Mouse (Mus musculus) kidney, embryonic 14.5 days (tissue): ENCODE results near the gene Vmn1r44. TPM values are rescaled to one million over a fixed set of nuclear protein-coding genes. Genes with fewer than 3 reads are reported as not detected.
"Not testable (repeated sequence)": the region's sequence is repeated elsewhere in the genome, so short reads cannot be mapped to it uniquely, and the experiment has no call there.

Experiments
- ATAC-seq: fragments of 200-750 bp; cut with Nextera tagmentation; 2 replicates; pipeline ENCODE4 v1.8.0; 2017; ENCODE audit warnings: moderate number of reproducible peaks, mild to moderate bottlenecking, moderate TSS enrichment, moderate library complexity; ENCODE audit not compliant: low FRiP score, low TSS enrichment
- H3K27ac ChIP-seq: fragments of 300-500 bp; sonication (generic); 2 replicates; pipeline ENCODE4 v1.5.1; 2014; ENCODE audit warnings: low read depth, mild to moderate bottlenecking, low read length, moderate library complexity, mixed read lengths
- H3K27me3 ChIP-seq: fragments of 300-500 bp; sonication (generic); 2 replicates; pipeline ENCODE4 v1.6.1; 2014; ENCODE audit warnings: mild to moderate bottlenecking, low read length; ENCODE audit not compliant: control insufficient read depth, insufficient read depth
- H3K36me3 ChIP-seq: fragments of 300-500 bp; sonication (generic); 2 replicates; pipeline ENCODE4 v1.6.1; 2014; ENCODE audit warnings: low read length, mixed read lengths; ENCODE audit not compliant: control insufficient read depth, insufficient read depth
- H3K4me1 ChIP-seq: fragments of 300-500 bp; sonication (generic); 2 replicates; pipeline ENCODE4 v1.6.1; 2014; ENCODE audit warnings: low read length, mixed read lengths; ENCODE audit not compliant: control insufficient read depth, insufficient read depth
- H3K4me2 ChIP-seq: fragments of 300-500 bp; sonication (generic); replicated peaks from 2 replicates; pipeline ENCODE4 v1.6.1; 2014; ENCODE audit warnings: low read depth, mild to moderate bottlenecking, low read length
- H3K4me3 ChIP-seq: fragments of 300-500 bp; sonication (generic); 2 replicates; pipeline ENCODE4 v1.5.1; 2014; ENCODE audit warnings: mild to moderate bottlenecking, low read length
- H3K9ac ChIP-seq: fragments of 300-500 bp; sonication (generic); 2 replicates; pipeline ENCODE4 v1.6.1; 2014; ENCODE audit warnings: low read depth, mild to moderate bottlenecking, low read length, moderate library complexity
- H3K9me3 ChIP-seq: fragments of 300-500 bp; sonication (generic); 2 replicates; pipeline ENCODE4 v1.6.1; 2016; ENCODE audit warnings: low read length; ENCODE audit not compliant: control insufficient read depth
- WGBS: fragments of 180-500 bp; shearing (Covaris S2); extraction: QIAGEN DNeasy Blood & Tissue Kit; methylation state at CpG from one replicate; pipeline ENCODE4 v1.1.7; 2014; 5-methylcytosine and 5-hydroxymethylcytosine counted together
- polyA plus RNA-seq: library from polyadenylated mRNA; unstranded; fragments of >200 nt; fragmentation: Nextera tagmentation; extraction: Ambion mirVana; gene quantifications from 2 replicates; pipeline ENCODE4 v1.2.1, GENCODE M21; 2014

Vmn1r44 gene
- polyA plus RNA-seq, result not detected in 2 replicates

GRCm38 (mm10) chr6:89883360-89883759 is at the start of gene Vmn1r44:
TSS of gene Vmn1r44 (plus strand) at chr6:89883660.
- H3K9ac ChIP-seq, result no peak within 1 kb of the TSS
- no peaks in the 10 kb centered on the region for H3K27me3 ChIP-seq
- H3K4me1 ChIP-seq, result no peaks in the 10 kb centered on the region
- no peak for ATAC-seq
- H3K4me2 ChIP-seq, result no peak within 1 kb of the TSS
- no peak within 1 kb of the TSS for H3K4me3 ChIP-seq
- H3K27ac ChIP-seq, result no peak within 1 kb of the TSS
- no peaks in the 10 kb centered on the region for H3K36me3 ChIP-seq
- WGBS, result 73% methylated on average over 1 of the region's 1 CpGs
- H3K9me3 ChIP-seq, result no peaks in the 10 kb centered on the region

GRCm38 (mm10) chr6:89857552-89857951 is 25.9 kb upstream of the Vmn1r44 start:
- Histone ChIP-seq H3K4me1 (no peaks in the 10 kb centered on the region), H3K4me3 (no peak overlapping the region), H3K27ac (no peak overlapping the region), H3K4me2 (no peak overlapping the region), H3K36me3 (no peaks in the 10 kb centered on the region), H3K9ac (no peak overlapping the region), H3K27me3 (no peaks in the 10 kb centered on the region), H3K9me3 (peaks cover 5% of the 10 kb centered on the region; the same call in 1 of the 2 replicates)
- WGBS, result 74% methylated on average over 3 of the region's 3 CpGs
- ATAC-seq, result no peak

- Histone ChIP-seq H3K27ac (no peak overlapping the region), H3K4me2 (no peak overlapping the region), H3K9ac (no peak overlapping the region), H3K36me3 (no peaks in the 10 kb centered on the region), H3K4me1 (no peaks in the 10 kb centered on the region), H3K9me3 (0 out of 2 replicates have a peak, but pooled peaks cover 7% of the 10 kb centered on the region), H3K4me3 (no peak overlapping the region), H3K27me3 (no peaks in the 10 kb centered on the region)
- ATAC-seq, result no peak
- WGBS, result 89% methylated on average over 2 of the region's 2 CpGs
These were observed 23.6 kb upstream of the Vmn1r44 start for GRCm38 (mm10) chr6:89859839-89860238.

- WGBS, result 74% methylated on average over 4 of the region's 4 CpGs
- Histone ChIP-seq H3K4me1 (no peaks in the 10 kb centered on the region), H3K27me3 (no peaks in the 10 kb centered on the region), H3K9me3 (peaks cover 13% of the 10 kb centered on the region; the same call in 1 of the 2 replicates), H3K4me2 (no peak overlapping the region), H3K9ac (no peak overlapping the region), H3K27ac (no peak overlapping the region), H3K36me3 (no peaks in the 10 kb centered on the region), H3K4me3 (no peak overlapping the region)
- ATAC-seq, result no peak
These were observed 19.7 kb upstream of the Vmn1r44 start for GRCm38 (mm10) chr6:89863792-89864191.

GRCm38 (mm10) chr6:89867276-89867675 is 16.2 kb upstream of the Vmn1r44 start:
- Histone ChIP-seq H3K9ac (no peak overlapping the region), H3K27me3 (no peaks in the 10 kb centered on the region), H3K36me3 (no peaks in the 10 kb centered on the region), H3K4me3 (no peak overlapping the region), H3K27ac (no peak overlapping the region), H3K4me1 (no peaks in the 10 kb centered on the region), H3K4me2 (no peak overlapping the region), H3K9me3 (peaks cover 8% of the 10 kb centered on the region; the same call in 1 of the 2 replicates)
- 95% methylated on average over 2 of the region's 2 CpGs for WGBS
- ATAC-seq, result no peak

GRCm38 (mm10) chr6:89867976-89868375 is 15.5 kb upstream of the Vmn1r44 start:
- Histone ChIP-seq H3K4me3 (no peak overlapping the region), H3K4me2 (no peak overlapping the region), H3K27me3 (no peaks in the 10 kb centered on the region), H3K4me1 (no peaks in the 10 kb centered on the region), H3K27ac (no peak overlapping the region), H3K9me3 (peaks cover 8% of the 10 kb centered on the region; the same call in 1 of the 2 replicates), H3K36me3 (no peaks in the 10 kb centered on the region), H3K9ac (no peak overlapping the region)
- WGBS, result 92% methylated on average over 2 of the region's 2 CpGs
- ATAC-seq, result no peak

GRCm38 (mm10) chr6:89876313-89876712 is 7.1 kb upstream of the Vmn1r44 start, which contains the start of the genes Vmn1r42 and Vmn1r43:
TSS of gene Vmn1r42 (minus strand) at chr6:89876413.
TSS of gene Vmn1r43 (minus strand) at chr6:89876413.
- ATAC-seq, H3K27ac ChIP-seq, H3K9ac ChIP-seq, H3K4me1 ChIP-seq, H3K4me2 ChIP-seq, H3K9me3 ChIP-seq, H3K4me3 ChIP-seq, H3K36me3 ChIP-seq, H3K27me3 ChIP-seq: not testable (repeated sequence)
- 79% methylated on average over 3 of the region's 3 CpGs for WGBS

GRCm38 (mm10) chr6:89876963-89877362 is 6.5 kb upstream of the Vmn1r44 start:
- no peaks in the 10 kb centered on the region for H3K27me3 ChIP-seq
- H3K4me3 ChIP-seq, result no peak overlapping the region
- H3K4me1 ChIP-seq, result no peaks in the 10 kb centered on the region
- no peak overlapping the region for H3K4me2 ChIP-seq
- ATAC-seq, result no peak
- H3K27ac ChIP-seq, result no peak overlapping the region
- H3K9ac ChIP-seq, result no peak overlapping the region
- no peaks in the 10 kb centered on the region for H3K36me3 ChIP-seq
- no peaks in the 10 kb centered on the region for H3K9me3 ChIP-seq
- 73% methylated on average over 2 of the region's 2 CpGs for WGBS

GRCm38 (mm10) chr6:89880867-89881266 is 2.6 kb upstream of the Vmn1r44 start:
- Histone ChIP-seq H3K4me3 (no peak overlapping the region), H3K4me1 (no peaks in the 10 kb centered on the region), H3K27me3 (no peaks in the 10 kb centered on the region), H3K27ac (no peak overlapping the region), H3K9ac (no peak overlapping the region), H3K36me3 (no peaks in the 10 kb centered on the region), H3K4me2 (no peak overlapping the region), H3K9me3 (no peaks in the 10 kb centered on the region)
- ATAC-seq, result no peak
